Mouse (Mus musculus) megakaryocyte progenitor cell, adult 5-6 weeks (primary cell): ENCODE results near the gene Tkfc. TPM values are rescaled to one million over a fixed set of nuclear protein-coding genes. Genes with fewer than 3 reads are reported as not detected.

Experiments used
- ATAC-seq: replicated peaks from 2 replicates; pipeline ENCODE4 v1.8.0; 2016; ENCODE audit warnings: mild to moderate bottlenecking, moderate TSS enrichment, inconsistent platforms; ENCODE audit not compliant: poor library complexity
- total RNA-seq, 2 experiments: library from RNA; stranded (forward) in 1 of 2; stranded (reverse) in 1 of 2; fragments of 157-497, 149-512 nt in 1 of 2; fragments of 200-1000 nt in 1 of 2; gene quantifications; 2 replicates each; pipeline versions ENCODE4 v1.2.3 to v1.2.4; 2015 to 2017

Tkfc gene
- total RNA-seq (2015) (7.7 and 11.1 TPM in 2 replicates), total RNA-seq (2017) (5.5 and 5.9 TPM in 2 replicates)

DNA sequence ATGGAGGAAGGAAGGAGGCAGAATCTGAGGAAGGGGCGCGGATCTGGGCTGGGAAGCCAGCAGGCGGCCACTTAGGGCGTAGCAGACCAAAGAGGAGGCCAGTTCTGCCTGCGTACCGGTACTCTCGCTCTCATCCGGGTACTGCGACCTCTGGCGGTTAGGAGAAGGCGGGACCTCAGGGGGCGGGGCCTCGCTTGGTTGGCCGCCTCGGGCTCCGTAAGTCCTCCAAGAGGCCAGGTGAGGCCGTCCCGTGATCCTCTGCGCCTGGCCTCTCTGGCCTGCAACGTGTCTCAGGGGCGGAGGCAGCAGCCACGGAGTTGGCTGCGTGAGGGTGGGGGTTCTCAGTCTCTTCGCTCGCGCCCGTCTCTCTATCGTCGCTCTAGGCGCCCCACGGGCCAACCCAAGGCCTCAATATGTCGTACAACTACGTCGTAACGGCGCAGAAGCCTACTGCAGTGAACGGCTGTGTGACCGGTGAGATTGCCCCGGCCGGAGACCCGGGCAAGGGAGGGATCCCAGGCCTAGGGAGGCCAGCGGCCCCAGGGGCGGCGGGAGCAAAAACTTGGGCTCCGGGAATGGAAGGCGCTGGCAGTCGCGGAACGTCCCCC, at the start of gene Tkfc, which contains the start of gene Ddb1:
Gene Tkfc, minus strand, starts transcription at position 362 of the 608 bp plus-strand sequence.
Gene Ddb1, plus strand, starts transcription at position 35 of the 608 bp plus-strand sequence.
- peak; percentile 92 for ATAC-seq

DNA sequence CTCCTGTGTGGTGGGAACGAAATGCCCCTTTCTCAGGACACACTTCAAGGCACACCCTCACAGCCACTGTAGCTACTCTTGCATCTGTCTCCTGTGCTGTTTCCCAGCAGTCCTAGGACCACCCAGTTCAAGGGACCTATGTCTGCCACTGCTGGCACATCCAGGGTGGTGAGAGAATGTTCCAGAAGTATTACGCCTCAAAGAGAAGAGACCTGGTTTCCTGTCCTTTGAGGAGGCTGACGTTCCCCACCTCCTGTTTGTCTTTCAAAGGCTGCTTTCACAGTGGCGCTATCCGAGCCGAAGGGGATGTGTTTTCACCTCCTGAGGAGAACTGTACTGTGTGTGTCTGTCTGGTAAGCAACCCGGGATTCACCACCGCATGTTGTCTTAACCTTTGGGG, 42.7 kb upstream of the Tkfc start:
- ATAC-seq: no peak

DNA sequence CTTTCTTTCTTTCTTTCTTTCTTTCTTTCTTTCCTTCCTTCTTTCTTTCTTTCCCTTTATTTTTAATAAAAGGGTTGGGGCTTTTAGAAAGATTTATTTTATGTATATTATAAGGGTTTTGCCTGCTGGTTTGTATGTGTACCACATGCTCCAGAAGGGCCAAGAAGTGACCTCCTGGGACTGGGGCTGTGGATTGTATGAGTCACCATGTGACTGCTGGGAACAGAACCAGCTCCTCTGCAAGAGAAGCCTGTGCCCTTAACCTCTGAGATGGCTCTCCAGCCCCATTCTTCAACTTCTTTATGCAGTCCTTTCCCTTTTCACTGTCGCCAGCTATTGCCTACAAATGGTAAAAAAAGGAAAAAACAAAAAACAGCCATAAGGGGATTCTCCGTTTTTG, 40.2 kb upstream of the Tkfc start:
- ATAC-seq: no peak

DNA sequence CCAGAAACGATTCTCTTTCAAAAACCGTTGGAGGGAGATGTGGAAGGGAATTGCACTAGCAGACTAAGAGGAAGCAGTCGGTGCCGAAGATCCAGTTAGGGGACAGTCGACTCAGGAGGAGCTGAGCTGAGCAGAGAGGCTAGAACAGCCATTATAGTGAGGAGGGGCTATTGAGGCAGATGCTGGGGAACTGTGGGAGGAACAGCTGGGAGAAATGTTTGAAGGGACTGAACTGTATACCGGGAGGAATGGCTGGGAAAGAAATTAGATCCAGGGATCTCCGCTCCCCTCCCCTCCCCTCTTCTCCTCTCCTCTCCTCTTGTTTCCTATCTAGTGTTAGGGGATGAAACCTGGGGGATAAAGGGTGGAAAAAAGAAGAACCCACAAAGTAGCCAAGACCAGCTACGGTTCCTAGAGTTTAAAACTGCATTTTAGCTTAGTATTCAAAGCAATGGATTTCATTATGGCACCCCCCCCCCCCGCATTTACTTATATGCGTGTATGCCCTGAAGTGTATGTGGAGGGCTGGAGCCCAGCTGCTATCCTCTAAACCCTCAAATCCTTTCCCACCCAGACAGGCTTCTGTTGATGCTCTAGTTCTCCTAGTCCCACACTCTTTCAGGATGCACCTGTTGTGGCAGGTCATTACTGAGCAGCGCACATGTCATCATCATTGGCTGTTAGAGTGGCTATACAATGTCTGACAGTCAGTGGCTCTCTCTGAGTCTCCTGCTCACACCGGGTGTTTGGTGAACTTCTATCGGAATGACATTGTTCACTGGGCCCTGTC, 35.3 kb upstream of the Tkfc start:
- ATAC-seq: no peak

DNA sequence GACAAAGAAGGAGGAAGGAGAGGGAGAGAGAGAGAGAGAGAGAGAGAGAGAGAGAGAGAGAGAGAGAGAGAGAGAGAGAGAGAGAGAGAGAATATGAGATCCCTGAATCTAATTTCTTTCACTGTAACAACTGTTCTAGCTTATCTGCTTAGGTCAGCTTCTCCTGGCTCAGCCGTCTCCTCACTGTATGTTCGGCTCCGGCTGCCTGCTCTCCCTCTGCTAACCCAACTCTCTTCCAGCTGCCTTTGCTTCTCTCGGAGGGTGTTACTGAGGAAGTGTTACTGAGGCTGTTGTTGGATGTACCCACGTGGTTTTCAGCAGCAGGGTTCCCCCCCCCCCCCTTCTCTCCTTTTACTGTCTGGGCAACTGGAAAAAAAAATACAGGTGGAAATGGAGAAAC, 34.6 kb upstream of the Tkfc start:
- peak; percentile 89 for ATAC-seq

DNA sequence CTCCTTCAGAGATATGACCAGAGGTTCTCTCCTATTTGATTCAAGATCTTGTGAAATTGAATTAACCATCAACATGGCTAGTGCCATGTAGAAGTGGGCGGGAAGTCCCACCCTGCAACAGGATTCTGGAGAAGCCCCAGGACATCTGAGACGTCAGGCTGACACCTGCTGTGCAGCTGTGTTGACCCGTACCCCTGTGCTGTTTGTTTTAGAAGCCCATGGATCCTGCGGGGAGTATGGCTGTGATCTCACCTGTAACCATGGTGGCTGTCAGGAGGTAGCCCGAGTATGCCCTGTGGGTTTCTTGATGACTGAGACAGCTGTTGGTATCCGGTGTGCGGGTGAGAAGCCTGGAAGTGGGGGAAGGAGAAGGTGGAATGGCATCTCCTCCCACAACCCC, 32.4 kb upstream of the Tkfc start:
- ATAC-seq: no peak

DNA sequence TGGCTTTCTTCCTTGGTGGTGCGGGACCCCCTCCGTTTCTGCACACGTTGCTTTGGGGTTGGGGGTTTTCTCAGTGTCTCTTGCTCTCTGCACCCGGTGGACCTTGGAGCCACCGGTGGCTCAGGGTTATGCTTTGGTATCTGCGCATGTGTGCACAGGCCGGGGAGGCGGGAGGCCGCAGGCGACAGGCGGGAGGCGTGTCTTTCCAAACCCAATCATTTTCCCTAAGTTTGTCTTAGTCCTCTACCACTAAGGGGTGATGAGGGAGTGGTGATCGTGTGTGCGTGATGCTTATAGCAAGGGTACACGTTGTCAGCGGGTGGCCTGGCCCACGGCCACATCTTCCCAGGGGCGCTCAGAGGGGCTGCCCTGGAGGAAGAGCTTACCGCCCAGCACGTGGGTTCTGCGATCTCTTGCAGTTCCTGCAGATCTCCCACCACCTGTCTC, 29.4 kb upstream of the Tkfc start:
- ATAC-seq: peak; percentile 77

DNA sequence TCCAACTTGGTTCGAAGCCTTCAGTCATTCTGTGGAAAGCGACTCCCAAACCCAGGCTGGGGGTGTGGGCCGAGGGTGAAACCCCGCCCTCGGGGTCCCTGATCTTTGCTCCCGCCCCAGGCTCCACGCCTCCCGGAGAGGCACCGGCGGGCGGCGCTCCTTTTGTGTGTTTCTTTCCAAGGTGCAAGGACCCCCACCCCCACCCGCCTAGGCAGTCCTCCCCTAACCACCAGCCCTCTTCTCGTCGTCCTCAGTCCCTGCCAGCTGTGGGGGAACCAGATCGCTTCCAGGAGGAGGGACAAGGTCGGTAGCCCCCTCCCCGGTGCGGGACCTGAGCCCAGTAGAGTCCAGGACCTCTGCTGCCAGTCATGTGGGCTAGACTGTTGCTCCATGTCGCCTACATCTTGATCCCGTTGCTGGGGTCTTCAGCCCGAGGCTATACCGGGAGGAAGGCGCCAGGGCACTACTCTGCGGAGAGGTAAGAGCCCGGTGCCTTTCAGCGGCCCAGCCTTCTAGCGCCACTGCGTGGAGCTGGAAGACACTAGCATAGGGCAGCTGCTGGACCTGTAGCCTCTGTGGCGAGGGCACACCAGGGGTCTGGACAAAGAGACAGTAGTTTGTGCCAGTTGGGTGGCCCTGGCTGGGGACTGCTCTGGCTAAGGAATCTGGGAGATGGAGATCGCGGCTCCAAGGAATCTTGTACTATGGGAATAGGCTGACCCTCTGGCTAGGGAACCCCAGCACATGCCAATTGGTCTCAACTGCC, 28.8 kb upstream of the Tkfc start, which contains the start of gene Vwce:
Gene Vwce, plus strand, starts transcription at position 108 of the 766 bp plus-strand sequence.
- peak; percentile 76 for ATAC-seq

DNA sequence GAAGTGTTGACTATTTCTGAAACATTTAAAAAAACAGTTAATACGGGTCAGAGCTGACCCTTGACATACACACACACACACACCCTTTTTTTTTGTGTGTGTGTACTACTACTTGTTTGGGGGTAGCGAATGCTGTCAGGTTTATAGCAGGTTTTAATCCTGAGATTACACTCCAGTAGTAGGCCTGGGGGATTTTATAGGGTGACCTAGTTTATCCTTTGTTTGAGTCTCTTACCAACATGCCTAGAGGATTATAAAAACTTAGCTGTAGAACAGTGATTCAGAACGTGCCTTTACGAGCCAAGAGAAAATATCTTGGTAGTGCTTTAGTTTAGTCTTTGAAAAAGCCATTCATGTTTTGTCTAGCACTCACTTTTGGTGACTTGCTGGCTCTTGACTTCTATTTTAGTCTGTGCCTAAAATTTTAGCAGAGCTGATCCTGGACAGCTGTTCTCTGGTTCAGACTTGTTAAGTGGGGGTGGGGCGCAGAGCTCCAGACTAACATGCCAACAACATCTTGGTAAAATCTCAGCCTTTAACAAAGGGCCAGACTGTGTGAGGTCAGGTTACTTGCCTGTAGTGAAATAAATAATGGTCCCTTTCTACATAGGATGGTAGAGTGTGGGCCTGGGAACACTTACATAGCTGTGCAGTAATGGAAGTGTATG, 3.3 kb upstream of the Tkfc start:
- ATAC-seq: no peak

DNA sequence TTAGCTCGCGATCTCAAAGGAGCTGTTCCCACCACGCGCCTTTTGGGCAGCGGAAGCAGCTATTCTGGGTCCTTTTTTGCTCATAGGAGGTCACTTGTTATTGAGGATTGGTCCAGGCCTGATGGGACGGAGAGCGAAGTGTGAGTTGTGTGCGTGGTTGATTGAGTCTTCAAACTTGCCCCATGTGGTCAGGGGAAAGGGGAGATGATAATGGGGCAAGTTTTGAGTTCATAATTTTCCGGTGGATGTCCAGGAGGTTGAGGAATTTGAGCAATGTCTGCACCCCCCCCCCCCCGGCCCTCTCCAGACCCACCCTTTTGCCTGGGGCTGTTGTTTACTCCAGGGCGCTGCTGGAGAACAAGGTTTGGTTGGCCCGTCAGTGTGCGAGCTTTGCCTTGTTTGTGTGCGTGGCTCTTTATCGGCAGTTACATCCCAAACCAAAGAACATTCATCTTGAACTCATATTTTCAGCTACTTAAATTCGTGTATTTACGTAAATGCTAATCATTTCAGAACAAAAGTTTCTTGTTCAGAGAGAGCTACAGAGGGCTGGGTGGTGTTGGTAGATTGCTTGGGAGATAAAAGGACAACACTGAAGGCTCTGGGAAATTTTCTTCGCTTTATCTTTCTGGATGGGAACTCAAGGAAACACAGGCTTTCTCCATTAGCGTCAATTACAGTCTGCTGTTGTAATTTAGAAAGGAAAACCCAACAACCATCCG, 608 bp upstream of the Tkfc start:
- no peak for ATAC-seq

DNA sequence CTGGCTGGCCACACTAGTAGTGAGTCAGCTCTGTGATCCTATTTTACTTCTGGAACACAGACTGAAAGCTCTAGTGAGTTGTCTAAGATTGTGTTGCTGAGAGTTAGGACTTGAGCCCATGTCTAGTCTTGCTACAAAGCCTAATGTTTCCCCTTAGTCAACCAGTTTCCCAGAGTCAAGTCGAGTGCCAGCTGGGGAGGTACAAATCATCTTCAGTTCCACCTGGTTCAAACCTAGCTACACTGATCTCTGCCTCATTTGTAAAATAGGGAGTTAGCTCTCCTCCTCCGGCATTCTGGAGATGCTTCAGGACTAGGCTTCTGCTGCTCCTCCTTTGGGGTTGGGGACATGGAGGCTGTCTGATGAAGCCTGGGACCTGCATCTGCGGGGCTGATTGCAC, 920 bp downstream of the Tkfc start:
- ATAC-seq: no peak

DNA sequence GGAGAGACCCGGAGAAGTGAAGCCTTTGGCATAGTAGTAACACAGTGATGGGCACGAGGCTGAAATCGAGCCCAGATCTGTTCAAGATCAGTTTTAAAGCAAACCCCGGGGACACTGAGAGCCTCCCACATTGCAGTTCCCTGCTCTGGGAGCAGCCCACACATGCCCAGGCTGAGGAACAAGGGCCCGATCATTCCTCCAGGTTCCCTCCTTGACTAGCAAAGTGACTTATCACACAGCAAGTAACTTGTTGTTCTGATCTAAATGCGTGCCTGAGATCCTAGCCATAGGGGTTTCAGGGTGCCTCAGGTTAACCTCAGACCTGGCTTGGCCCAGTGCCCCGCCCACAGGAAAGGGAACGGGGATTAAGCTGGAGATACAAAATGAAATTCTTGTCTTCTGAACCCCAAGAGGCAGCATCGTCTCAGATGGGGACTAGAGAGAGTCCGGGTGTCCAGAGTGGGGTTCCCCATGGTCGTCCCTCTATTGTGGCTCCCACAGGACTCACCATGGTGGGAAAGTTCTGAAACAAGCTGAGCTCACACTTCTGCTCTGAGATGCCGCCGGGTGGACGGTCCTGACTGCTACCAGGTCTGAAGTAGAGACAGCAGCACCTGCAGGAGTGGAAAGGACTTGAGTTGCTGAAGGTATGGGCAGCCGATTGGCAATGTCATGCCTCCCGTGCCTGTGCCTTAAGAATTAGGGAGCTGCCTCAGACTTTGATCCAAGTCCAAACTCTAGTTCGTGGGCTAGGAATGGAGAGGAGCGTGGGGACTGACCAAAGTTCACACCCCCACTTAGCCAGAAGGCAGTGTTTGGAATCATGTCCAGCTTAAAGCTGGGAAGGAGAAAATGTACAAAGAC, 1.6 kb downstream of the Tkfc start:
- no peak for ATAC-seq

DNA sequence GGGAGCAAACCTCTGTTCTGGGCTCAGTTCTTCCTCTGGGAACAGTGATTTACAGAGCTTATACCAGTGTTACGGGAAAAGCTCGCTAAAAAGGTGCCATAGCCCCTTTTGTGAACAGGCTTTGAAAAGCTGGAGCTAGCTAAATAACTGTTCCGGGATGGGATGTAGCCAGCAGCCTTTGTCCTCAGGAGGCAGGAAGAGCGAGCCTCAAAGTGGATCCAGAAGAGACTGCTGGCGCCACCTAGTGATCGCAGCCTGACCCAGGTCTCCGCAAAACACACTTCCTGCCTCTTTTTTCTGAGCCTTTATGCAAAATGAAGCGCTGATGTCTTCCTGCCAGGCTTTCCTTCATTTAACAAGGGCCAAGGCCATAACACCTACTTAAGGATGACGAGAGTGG, 2.7 kb downstream of the Tkfc start:
- ATAC-seq: peak; percentile 59

DNA sequence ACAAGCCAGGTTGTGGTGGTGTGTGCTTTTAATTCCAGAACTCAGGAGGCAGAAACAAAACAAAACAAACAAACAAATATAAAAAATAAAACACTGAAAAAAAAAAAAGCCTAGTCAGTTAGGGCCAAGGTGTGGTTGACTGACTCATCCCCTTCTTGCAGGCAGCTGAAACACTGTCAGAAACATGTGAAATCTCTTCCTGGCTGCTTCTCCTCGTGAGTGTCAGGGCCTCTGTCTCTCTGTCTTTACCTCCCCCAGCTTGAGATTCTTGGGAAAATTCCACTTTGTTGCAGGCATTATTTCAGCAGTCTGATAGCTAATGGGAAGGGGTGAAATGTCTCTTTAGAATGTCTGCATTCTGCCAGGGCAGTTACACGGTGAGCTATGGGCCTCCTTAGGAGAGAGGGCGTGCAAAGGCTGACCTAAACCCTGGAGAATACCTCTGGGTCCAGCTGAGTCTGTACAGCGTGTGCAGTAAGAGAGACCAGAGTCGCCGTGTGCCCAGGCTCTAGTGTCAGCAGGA, 3.1 kb downstream of the Tkfc start:
- 0 out of 2 replicates have a peak, but pooled peaks have one; percentile 1 for ATAC-seq

DNA sequence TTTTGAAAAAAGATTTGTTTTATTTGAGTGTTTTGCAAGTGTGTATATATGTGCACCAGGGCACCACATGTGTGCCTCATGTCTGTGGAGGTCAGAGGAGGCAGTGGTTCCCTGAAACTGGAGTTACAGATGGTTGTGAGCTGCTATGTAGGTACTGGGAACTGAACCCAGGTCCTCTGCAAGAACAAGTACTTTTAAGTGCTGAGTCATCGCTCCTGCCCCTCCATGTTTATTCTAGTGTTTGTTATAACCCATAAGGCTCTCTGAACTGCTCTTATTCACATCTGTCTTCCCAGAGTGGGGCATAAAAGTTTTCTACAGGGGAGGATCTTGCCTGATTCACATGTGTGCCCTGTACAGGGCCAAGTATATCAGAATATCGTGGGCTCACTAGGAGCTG, 5.8 kb downstream of the Tkfc start:
- ATAC-seq: no peak

DNA sequence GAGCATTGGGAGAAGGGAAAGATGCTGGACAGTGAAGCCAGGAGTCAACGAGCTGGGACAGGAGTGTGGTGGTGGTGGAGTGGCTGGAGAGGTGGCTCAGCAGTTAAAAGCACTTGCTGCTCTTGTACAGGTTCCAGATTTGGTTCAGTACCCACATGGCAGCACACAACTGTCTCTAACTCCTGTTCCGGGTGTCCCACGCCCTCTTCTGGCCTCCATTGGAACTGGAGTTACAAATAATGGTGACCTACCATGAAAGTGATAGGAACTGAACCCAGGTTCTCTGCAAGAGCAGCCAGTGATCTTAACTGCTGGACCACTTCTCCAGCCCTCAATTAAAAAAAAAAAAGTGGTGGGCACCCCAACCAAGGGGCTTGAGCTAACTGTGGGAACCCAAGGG, 7.3 kb downstream of the Tkfc start:
- ATAC-seq: peak; percentile 71

DNA sequence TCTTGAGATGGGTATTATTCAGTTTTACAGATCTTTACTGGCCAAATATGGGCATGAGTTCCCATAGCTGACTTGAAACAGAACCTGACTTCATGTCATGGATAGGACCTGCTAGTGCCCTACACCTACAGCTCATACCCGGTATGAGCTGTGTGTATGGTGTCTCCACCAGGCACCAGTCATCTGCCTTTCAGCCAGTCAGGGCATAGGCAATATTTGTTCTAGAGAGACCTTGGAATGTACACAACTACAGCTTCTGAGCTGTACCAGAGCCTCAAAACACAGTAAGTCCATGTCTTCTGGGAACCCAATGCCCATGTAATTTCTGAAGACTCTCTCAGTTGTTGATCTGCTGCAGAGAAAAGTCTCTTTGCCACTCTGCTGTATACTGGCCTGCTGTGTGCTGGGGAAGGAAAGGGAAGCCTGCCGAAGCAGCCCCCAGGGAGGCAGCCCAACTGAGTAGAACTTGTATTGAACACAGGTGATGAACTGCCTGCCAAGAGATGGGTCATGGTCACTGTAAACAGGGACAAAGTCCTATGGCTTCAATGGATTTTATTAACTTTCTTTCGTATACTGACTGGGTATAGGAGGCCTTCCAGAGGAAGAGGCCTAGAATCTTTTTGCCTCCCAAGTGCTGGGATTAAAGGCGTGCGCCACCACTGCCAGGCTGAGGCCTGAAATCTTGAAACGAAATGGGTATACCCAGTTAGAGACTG, 13.6 kb downstream of the Tkfc start:
- ATAC-seq: no peak

DNA sequence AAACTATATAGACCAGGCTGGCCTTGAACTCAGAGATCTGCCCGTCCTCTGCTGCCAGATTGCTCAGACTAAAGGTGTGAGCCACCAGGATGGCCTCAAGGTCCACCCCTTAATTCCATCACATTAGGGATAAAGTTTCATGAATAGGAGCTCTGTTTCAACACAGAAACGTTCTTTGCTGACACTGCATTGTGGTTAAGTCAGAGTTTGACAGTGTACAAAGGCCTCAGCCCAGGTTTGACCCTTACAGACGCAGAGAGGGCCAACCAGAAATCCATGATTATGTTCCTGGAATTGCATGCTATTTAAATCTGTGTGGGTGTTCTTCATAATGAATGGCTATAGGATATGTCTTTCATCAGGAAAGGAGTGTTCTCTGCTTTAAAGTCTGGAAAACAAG, 15.2 kb downstream of the Tkfc start:
- ATAC-seq: no peak
